Mouse (Mus musculus) spleen, postnatal 4 days (tissue): Measurements from ENCODE around the gene Slc8a3.

ENCODE experiments used
- DNase-seq, 2 experiments: peaks; one replicate each; pipeline ENCODE4 v3.0.0; 2022; ENCODE audit warnings: low spot score in 2 of 2

Slc8a3 gene

GRCm38 (mm10) chr12:81184967-81185366, 148.0 kb downstream of the Slc8a3 start:
- no peak for DNase-seq

- peak; percentile 33 to 79 for DNase-seq
These were observed 150.9 kb downstream of the Slc8a3 start for GRCm38 (mm10) chr12:81182073-81182472.

GRCm38 (mm10) chr12:81175252-81175651, 157.7 kb downstream of the Slc8a3 start:
- no peak for DNase-seq

- DNase-seq: no peak
These were observed 159.1 kb downstream of the Slc8a3 start for GRCm38 (mm10) chr12:81173893-81174292.

GRCm38 (mm10) chr12:81173011-81173410, 160.0 kb downstream of the Slc8a3 start:
- DNase-seq: no peak

- no peak for DNase-seq
These were observed 162.9 kb downstream of the Slc8a3 start for GRCm38 (mm10) chr12:81170076-81170475.

GRCm38 (mm10) chr12:81168494-81168893, 164.5 kb downstream of the Slc8a3 start:
- DNase-seq: no peak

GRCm38 (mm10) chr12:81168031-81168430, 164.9 kb downstream of the Slc8a3 start:
- no peak for DNase-seq

- no peak for DNase-seq
These were observed 165.8 kb downstream of the Slc8a3 start for GRCm38 (mm10) chr12:81167142-81167541.

GRCm38 (mm10) chr12:81166615-81167014, 166.4 kb downstream of the Slc8a3 start:
- no peak for DNase-seq

GRCm38 (mm10) chr12:81166092-81166491, 166.9 kb downstream of the Slc8a3 start:
- DNase-seq: no peak

GRCm38 (mm10) chr12:81163566-81163965, 169.4 kb downstream of the Slc8a3 start:
- DNase-seq: no peak

- no peak for DNase-seq
These were observed 169.8 kb downstream of the Slc8a3 start for GRCm38 (mm10) chr12:81163131-81163530.

GRCm38 (mm10) chr12:81161282-81161681, 171.7 kb downstream of the Slc8a3 start:
- no peak for DNase-seq

- no peak for DNase-seq
These were observed 172.1 kb downstream of the Slc8a3 start for GRCm38 (mm10) chr12:81160831-81161230.

- no peak for DNase-seq
These were observed 172.6 kb downstream of the Slc8a3 start for GRCm38 (mm10) chr12:81160425-81160824.

- no peak for DNase-seq
These were observed 173.0 kb downstream of the Slc8a3 start for GRCm38 (mm10) chr12:81159947-81160346.

GRCm38 (mm10) chr12:81156841-81157240, 176.1 kb downstream of the Slc8a3 start:
- no peak for DNase-seq

GRCm38 (mm10) chr12:81155675-81156074, 177.3 kb downstream of the Slc8a3 start:
- DNase-seq: no peak

- DNase-seq: no peak
These were observed 180.9 kb downstream of the Slc8a3 start for GRCm38 (mm10) chr12:81152082-81152481.

GRCm38 (mm10) chr12:81150917-81151316, 182.1 kb downstream of the Slc8a3 start:
- DNase-seq: no peak

- DNase-seq: no peak
These were observed 185.0 kb downstream of the Slc8a3 start for GRCm38 (mm10) chr12:81147956-81148355.
